Mouse (Mus musculus) limb, embryonic 11.5 days (tissue): ENCODE measurements around the gene Tlx1. TPM values are rescaled to one million over a fixed set of nuclear protein-coding genes. Genes with fewer than 3 reads are reported as not detected.
A peak's percentile ranks its signal among the peaks of the same experiment; 100 is the strongest.

Experiments used
- ATAC-seq: fragments of 200-750 bp; cut with Nextera tagmentation; 2 replicates; pipeline ENCODE4 v1.8.0; 2017; ENCODE audit warnings: low read depth; ENCODE audit not compliant: insufficient number of reproducible peaks, low FRiP score, low TSS enrichment
- DNase-seq: peaks from one replicate; pipeline ENCODE4 v3.0.0-alpha.2; 2015; ENCODE audit warnings: low spot score
- H3K27ac ChIP-seq: fragments of 300-500 bp; sonication (generic); replicated peaks from 2 replicates; pipeline ENCODE4 v1.5.1; 2014; ENCODE audit warnings: low read depth, mild to moderate bottlenecking, low read length
- H3K27me3 ChIP-seq: fragments of 300-500 bp; sonication (generic); 2 replicates; pipeline ENCODE4 v1.6.1; 2014; ENCODE audit warnings: mild to moderate bottlenecking, low read length, mixed read lengths; ENCODE audit not compliant: control insufficient read depth, insufficient read depth
- H3K36me3 ChIP-seq: fragments of 300-500 bp; sonication (generic); 2 replicates; pipeline ENCODE4 v1.6.1; 2014; ENCODE audit warnings: mild to moderate bottlenecking, low read length, moderate library complexity, mixed read lengths; ENCODE audit not compliant: control insufficient read depth, insufficient read depth
- H3K4me1 ChIP-seq: fragments of 300-500 bp; sonication (generic); 2 replicates; pipeline ENCODE4 v1.6.1; 2014; ENCODE audit warnings: low read length, mixed read lengths; ENCODE audit not compliant: control insufficient read depth, insufficient read depth
- H3K4me2 ChIP-seq: fragments of 300-500 bp; sonication (generic); 2 replicates; pipeline ENCODE4 v1.6.1; 2014; ENCODE audit warnings: low read depth, mild to moderate bottlenecking, moderate library complexity; ENCODE audit not compliant: severe bottlenecking
- H3K4me3 ChIP-seq: fragments of 300-500 bp; sonication (generic); 2 replicates; pipeline ENCODE4 v1.5.1; 2014; ENCODE audit warnings: low read depth, low read length
- H3K9ac ChIP-seq: fragments of 300-500 bp; sonication (generic); 2 replicates; pipeline ENCODE4 v1.6.1; 2014; ENCODE audit warnings: mild to moderate bottlenecking, low read length
- H3K9me3 ChIP-seq: fragments of 300-500 bp; sonication (generic); 2 replicates; pipeline ENCODE4 v1.6.1; 2016; ENCODE audit warnings: low read length; ENCODE audit not compliant: control insufficient read depth
- WGBS: fragments of 180-500 bp; shearing (Covaris S2); extraction: QIAGEN DNeasy Blood & Tissue Kit; methylation state at CpG from one replicate; pipeline ENCODE4 v1.1.7; 2014; 5-methylcytosine and 5-hydroxymethylcytosine counted together
- polyA plus RNA-seq: library from polyadenylated mRNA; unstranded; fragments of >200 nt; fragmentation: Nextera tagmentation; extraction: Ambion mirVana; gene quantifications from 2 replicates; pipeline ENCODE4 v1.2.1, GENCODE M21; 2014

The Tlx1 gene
- polyA plus RNA-seq, 1 experiment from 2014 or later: 0.13 TPM

DNA sequence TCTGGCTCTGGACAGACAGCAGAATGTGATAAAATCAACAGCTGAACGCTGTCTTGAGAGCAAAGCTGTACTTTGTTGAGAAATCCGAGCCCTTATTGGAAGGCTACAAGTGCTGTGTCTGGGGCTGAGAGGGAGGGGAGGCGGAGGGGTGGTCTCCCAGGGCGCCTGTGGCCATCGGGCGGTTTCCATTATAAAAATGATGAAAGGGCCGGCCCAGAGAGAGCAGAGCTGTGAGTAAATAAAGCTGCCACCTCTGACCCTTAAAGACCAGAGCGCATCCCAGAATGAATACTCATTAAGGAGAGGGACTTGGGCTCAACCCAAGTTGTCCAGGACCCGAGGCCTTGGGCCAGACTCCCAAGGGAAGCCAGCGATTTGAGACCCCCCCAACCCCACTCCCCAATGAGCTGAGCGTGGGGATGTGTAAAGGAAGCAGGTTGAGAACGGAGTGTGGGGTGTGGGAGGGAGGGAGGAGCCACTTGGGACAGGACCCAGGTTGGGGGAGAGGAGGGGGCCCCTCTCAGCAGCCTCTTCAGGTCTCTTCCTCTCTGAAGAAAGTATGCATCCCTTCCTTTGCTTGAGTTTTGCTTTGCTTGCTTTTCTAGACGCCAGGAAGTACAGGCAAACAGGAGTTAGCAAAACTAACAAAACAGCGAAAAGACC lies 18.4 kb upstream of the Tlx1 start:
- DNase-seq: no peak
- Histone ChIP-seq H3K27me3 (peaks cover 2% of the 10 kb centered on the region; the same call in 1 of the 2 replicates), H3K27ac (no peak overlapping the region), H3K4me1 (no peaks in the 10 kb centered on the region), H3K9ac (no peak overlapping the region), H3K9me3 (no peaks in the 10 kb centered on the region), H3K4me2 (no peak overlapping the region), H3K36me3 (no peaks in the 10 kb centered on the region), H3K4me3 (no peak overlapping the region)
- ATAC-seq: no peak
- 11% methylated on average over 14 of the region's 14 CpGs for WGBS

DNA sequence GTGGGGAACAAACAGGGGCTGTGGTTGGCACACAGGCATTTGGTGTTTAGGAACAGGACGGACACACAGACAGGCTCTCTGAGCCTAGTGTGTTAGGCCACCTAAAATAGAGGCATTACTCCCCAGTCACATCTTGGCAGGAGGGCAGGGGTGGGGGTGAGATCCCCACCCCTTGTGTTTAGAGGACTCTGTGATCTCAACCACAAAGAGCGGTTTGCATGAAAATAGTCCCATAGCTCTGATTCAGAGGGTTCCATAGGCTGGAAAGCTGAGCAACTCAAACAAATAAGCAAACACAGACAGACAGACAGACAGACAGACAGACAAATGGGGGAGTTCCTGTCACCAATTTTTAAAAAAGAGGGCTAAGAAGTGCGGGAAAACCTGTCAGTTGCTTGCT lies 7.9 kb upstream of the Tlx1 start:
- Histone ChIP-seq H3K36me3 (no peaks in the 10 kb centered on the region), H3K4me3 (no peak overlapping the region)
- no peak for DNase-seq

DNA sequence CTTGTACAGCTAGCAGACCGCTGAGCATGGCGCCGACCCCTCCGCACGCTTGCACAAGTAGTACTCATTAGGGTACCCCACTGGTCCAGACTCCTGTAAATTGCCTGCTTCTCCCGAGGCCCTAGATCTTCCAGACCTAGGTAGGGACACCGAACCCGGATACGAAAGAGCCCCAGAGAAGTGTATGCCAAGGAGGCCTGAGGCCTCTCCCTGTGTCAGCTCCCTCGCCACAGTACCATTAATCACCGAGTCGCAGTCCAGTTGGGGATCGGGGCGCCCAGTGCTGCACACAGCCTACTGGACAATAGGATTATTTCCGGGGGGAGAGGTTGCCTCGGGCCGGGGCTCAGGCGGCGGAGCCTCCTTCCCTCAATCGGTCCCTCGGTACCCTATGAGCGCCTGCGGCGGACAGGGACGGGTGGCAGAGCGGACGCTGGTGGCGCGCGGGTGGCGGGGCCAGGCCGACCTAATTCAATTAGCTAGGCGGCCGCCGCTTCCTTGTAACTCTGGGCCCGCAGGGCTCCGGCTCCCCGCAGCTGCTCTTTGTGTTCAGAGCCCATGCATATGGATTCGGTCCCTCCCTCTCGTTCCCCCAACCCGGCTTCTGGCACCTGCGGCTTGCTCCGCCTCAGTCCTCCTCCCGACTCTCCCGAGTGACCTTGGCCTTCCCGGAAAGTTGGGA lies 7.1 kb upstream of the Tlx1 start:
- DNase-seq (peak; percentile 59), ATAC-seq (no peak)
- Histone ChIP-seq H3K4me3 (peak overlapping the region; percentile 3; the same call in 1 of the 2 replicates), H3K27ac (no peak overlapping the region), H3K27me3 (peaks cover 94% of the 10 kb centered on the region), H3K36me3 (no peaks in the 10 kb centered on the region), H3K9ac (no peak overlapping the region), H3K4me2 (no peak overlapping the region; the same call in 1 of the 2 replicates), H3K4me1 (no peaks in the 10 kb centered on the region), H3K9me3 (no peaks in the 10 kb centered on the region; the same call in 1 of the 2 replicates)
- WGBS: 1% methylated on average over 45 of the region's 46 CpGs

More for the DNA sequence above, 7.9 kb upstream of the Tlx1 start:
- no peaks in the 10 kb centered on the region; the same call in 1 of the 2 replicates for H3K9me3 ChIP-seq
- peaks cover 87% of the 10 kb centered on the region for H3K27me3 ChIP-seq
- H3K4me2 ChIP-seq: no peak overlapping the region
- no peak overlapping the region for H3K9ac ChIP-seq
- no peak for ATAC-seq
- H3K4me1 ChIP-seq: no peaks in the 10 kb centered on the region
- no peak overlapping the region for H3K27ac ChIP-seq
- WGBS: 9% methylated on average over 3 of the region's 3 CpGs

DNA sequence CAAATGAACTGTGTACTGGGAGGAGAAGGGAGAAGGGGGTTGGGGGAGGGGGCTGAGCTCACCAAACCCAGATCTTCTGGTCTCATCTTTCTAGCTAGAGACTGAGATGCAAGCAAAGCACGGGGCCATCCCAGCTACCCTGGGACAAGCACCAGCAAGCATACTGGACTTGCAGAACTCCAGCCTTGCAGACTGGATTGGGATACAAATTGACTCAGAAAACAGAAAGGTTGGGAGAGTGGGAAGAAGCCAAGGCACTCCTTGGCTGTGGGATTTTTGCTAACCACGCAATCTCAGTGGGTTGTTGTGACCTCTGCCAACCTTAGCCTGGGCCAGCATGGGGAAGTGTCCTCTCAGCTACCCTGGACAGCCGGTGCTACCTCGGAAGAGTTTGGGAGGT lies 3.4 kb upstream of the Tlx1 start:
- WGBS: 2% methylated on average over 4 of the region's 4 CpGs
- DNase-seq (no peak), ATAC-seq (no peak)
- Histone ChIP-seq H3K9ac (no peak overlapping the region), H3K27me3 (peaks cover 93% of the 10 kb centered on the region), H3K9me3 (no peaks in the 10 kb centered on the region; the same call in 1 of the 2 replicates), H3K4me3 (no peak overlapping the region), H3K36me3 (no peaks in the 10 kb centered on the region), H3K27ac (no peak overlapping the region), H3K4me2 (no peak overlapping the region), H3K4me1 (peaks cover 8% of the 10 kb centered on the region)

DNA sequence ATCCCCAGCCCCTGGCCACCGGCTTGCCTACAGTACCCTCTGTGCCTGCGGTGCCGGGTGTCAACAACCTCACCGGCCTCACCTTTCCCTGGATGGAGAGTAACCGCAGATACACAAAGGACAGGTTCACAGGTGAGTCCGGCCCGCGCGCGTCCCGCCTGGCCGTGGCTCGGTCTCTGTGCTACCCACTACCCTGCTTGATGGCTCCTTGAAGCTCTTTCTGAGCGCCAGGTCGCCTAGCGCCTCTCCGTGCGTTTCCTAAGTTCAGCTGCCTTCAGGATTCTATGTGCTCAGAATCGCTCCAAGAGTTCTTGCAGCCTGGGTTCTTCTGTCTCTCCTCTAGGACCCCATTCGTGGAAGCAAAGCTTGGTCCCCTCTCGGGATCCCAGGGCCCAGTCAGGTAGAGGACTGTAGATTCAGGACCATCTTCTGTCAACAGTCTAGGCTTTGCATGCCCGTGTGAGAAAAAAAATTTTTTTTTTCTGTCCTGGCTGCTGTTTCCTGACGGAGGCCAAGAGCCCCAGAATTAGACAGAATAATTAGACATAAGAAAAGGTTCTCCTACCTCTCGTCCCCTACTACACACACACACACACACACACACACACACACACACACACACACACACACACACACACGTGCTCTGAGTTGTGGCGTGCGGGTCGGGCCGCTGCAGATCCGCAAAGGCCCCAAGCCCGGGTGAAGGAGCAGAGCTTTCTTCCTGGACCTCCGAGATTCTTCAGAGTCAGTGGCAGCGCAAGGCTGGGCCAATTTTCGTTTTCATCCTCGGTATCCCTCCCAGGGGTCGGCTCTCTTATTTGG lies 1.1 kb downstream of the Tlx1 start:
- H3K27me3 ChIP-seq: peaks cover 92% of the 10 kb centered on the region
- H3K4me2 ChIP-seq: peak overlapping the region; percentile 40
- H3K36me3 ChIP-seq: no peaks in the 10 kb centered on the region
- under 1% methylated on average over 36 of the region's 36 CpGs for WGBS
- H3K27ac ChIP-seq: no peak overlapping the region
- peaks cover 13% of the 10 kb centered on the region for H3K4me1 ChIP-seq
- DNase-seq (peak; percentile 63), ATAC-seq (no peak)
- peak overlapping the region; percentile 16; the same call in 1 of the 2 replicates for H3K4me3 ChIP-seq
- no peaks in the 10 kb centered on the region for H3K9me3 ChIP-seq
- H3K9ac ChIP-seq: no peak overlapping the region

DNA sequence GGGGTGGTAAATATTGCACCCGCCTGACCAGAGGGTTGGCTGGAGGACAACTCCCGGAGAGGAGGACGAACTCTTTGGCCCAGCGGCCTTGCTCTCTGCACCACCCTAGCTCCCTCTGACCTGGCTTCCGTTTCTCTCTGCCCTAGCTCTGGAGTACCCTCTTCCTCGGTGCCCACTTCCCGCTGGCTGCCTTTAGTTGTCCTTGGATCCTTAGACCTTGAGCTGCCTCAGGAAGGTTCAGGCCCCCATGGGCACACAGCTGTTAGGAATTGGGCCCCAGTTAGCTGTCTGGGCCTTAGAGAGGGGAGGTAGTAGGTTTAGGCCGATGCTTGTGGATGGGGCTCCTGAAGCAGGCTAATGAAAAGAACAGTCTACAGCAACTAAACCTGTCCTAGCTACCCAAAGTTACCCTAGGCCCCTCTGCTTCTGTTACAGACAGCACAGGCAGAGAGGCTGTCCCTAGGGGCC lies 1.7 kb downstream of the Tlx1 start:
- no peak overlapping the region for H3K9ac ChIP-seq
- ATAC-seq (no peak), DNase-seq (peak; percentile 56)
- H3K4me2 ChIP-seq: no peak overlapping the region
- H3K36me3 ChIP-seq: no peaks in the 10 kb centered on the region
- WGBS: 4% methylated on average over 8 of the region's 8 CpGs
- no peak overlapping the region for H3K4me3 ChIP-seq
- H3K27me3 ChIP-seq: peaks cover 92% of the 10 kb centered on the region
- H3K4me1 ChIP-seq: peaks cover 13% of the 10 kb centered on the region
- no peaks in the 10 kb centered on the region for H3K9me3 ChIP-seq
- no peak overlapping the region for H3K27ac ChIP-seq

DNA sequence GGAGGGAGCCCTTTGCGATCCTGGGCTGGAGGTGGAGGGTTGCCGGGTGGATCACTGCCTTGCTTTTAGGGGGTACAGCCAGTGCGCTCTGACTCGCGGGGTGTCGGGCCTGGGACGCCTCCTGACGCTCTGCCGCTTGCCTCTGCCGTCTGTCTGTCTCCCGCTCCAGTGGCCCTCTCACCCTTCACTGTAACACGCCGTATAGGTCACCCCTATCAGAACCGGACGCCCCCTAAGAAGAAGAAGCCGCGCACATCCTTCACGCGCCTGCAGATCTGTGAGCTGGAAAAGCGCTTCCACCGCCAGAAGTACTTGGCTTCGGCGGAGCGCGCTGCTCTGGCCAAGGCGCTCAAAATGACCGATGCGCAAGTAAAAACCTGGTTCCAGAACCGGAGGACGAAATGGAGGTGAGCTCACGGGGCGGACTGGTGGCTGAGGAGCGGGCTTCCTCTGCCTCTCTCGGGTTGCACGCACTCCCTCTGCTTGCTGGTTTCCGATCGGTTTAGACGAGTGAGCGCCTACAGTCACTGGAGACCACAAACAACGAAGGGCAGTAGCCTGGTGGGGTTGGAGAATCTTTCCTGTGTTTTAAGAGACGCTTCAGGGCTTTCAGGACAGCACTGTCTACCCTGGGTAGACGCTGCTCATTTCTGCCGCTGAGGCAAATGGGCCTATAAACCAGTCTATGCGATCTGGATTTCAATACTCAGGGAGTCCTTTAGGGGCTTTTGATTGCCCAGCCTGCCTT lies 3.0 kb downstream of the Tlx1 start:
- Histone ChIP-seq H3K36me3 (no peaks in the 10 kb centered on the region), H3K27me3 (peaks cover 90% of the 10 kb centered on the region), H3K27ac (no peak overlapping the region), H3K4me3 (no peak overlapping the region), H3K9ac (no peak overlapping the region), H3K9me3 (no peaks in the 10 kb centered on the region), H3K4me1 (peaks cover 13% of the 10 kb centered on the region), H3K4me2 (no peak overlapping the region)
- under 1% methylated on average over 44 of the region's 44 CpGs for WGBS
- ATAC-seq (no peak), DNase-seq (peak; percentile 70)

DNA sequence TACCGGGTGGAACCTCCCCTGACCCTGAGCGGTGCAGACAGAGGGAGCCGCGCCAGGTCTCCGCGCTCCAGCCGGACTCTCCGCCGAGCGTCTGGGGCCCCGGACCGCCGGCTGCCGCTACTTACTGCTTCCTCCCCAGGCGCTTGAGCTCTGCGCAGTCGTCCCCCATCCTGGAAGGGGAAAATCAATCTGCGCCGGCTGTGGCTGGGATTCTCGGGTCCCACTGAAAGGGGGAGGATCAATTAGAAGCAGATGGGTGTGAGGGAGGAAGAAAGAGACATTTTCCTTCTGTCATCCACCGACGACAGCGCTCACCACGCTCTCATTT lies 3.5 kb downstream of the Tlx1 start:
- no peak for ATAC-seq
- under 1% methylated on average over 24 of the region's 24 CpGs for WGBS

More for the DNA sequence above, 3.5 kb downstream of the Tlx1 start:
- no peak for DNase-seq
- H3K9ac ChIP-seq: no peak overlapping the region
- H3K4me3 ChIP-seq: no peak overlapping the region
- no peaks in the 10 kb centered on the region for H3K36me3 ChIP-seq
- H3K9me3 ChIP-seq: no peaks in the 10 kb centered on the region
- H3K4me2 ChIP-seq: no peak overlapping the region
- no peak overlapping the region for H3K27ac ChIP-seq
- peaks cover 91% of the 10 kb centered on the region for H3K27me3 ChIP-seq
- H3K4me1 ChIP-seq: peaks cover 13% of the 10 kb centered on the region
